Mouse (Mus musculus): ENCODE data around the gene Crim1. TPM values are rescaled to one million over a fixed set of nuclear protein-coding genes. Genes with fewer than 3 reads are reported as not detected.

Gene Crim1
- polyA plus RNA-seq, 1 experiment from 2014 or later: 5.4 TPM

DNA sequence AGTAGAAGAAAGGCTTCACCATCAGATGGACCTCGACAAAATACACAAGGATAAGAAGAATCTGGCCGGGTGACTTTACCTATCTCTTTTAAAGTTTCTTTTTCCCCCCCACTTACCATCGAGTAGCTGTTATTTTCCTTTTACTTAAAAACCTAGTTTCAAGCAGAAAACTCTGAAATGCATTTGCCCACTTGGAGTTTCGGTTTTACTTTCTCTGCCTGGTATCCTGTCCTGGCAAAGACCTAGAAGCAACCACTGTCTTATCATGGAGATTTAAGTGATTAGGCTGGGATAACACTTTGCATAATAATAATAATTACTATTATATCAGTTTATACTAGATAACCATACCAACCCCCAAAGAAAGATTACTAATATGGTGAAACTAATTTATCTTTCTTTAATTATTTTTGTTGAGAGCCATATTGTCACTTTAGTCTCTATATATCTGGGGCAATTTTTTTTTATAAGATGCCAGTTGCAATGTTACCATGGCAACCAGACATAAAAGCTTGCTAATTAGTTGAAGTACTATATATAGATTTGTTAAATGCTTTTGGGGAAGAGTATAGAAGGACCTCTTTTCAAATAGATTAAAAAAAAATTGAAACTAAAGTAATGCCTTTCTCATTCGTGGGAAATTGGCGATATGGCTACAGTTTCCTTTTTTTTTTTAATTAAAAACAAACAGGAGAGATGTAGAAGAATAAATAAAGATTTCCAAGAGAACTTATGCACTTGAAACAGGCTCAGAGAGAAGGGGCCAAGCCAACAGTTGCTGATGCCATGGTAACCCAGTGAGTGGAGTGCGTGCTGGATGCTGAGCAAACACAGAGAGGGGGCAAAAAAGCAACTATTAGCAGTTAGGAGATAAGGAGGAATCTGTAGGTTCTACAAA, 74.8 kb downstream of the Crim1 start:
- Histone ChIP-seq H3K4me1 (replicated peaks) (peaks cover 54% of the 10 kb centered on the region), H3K4me2 (replicated peaks) (no peak overlapping the region), H3K27me3 (no peaks in the 10 kb centered on the region; the same call in 1 of the 2 replicates), H3K27ac (no peak overlapping the region), H3K36me3 (no peaks in the 10 kb centered on the region), H3K9ac (replicated peaks) (no peak overlapping the region), H3K4me3 (replicated peaks) (no peak overlapping the region), H3K9me3 (no peaks in the 10 kb centered on the region)
- 60% methylated on average over 7 of the region's 7 CpGs for WGBS
- peak; percentile 61 for ATAC-seq

DNA sequence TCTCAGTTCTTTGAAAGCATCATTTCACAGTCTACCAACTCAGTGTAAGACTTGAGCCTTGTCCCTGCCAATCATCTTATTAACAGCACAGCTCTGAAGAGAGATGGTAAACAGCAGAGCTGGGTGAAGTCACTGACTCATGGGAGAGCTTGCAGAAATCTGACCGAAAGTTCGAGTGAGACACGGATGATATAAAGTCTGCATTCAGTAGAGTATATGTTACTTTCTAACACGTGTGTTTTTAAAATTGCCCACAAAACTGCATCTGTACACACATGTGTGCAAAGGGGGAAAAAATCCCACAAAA, 75.4 kb downstream of the Crim1 start:
- Histone ChIP-seq H3K36me3 (no peaks in the 10 kb centered on the region), H3K27me3 (no peaks in the 10 kb centered on the region; the same call in 1 of the 2 replicates), H3K4me2 (replicated peaks) (no peak overlapping the region), H3K4me1 (replicated peaks) (peaks cover 59% of the 10 kb centered on the region), H3K9me3 (no peaks in the 10 kb centered on the region), H3K27ac (no peak overlapping the region), H3K9ac (replicated peaks) (no peak overlapping the region), H3K4me3 (replicated peaks) (no peak overlapping the region)
- ATAC-seq: peak; percentile 40; the same call in 1 of the 2 replicates
- 62% methylated on average over 4 of the region's 4 CpGs for WGBS

DNA sequence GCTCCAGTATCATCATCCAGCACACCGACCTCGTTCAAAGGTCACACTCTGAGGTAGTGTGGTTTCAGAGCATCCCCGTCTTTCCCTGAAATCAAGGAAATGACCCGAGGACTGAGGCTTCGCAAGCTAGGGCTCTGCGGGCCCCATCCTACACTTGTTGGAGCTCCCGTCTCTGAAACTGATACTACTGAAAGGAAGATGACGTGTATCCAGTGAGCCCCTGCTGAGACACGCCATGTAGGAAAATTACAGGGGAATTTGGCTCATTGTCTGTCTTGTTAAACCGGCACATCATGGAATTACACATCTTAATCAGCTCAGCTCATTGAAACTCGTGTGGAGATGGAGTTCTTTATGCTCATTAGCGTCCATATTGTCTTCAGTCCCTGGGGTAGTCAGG, 79.1 kb downstream of the Crim1 start:
- Histone ChIP-seq H3K27ac (no peak overlapping the region), H3K4me3 (replicated peaks) (no peak overlapping the region)
- 54% methylated on average over 12 of the region's 12 CpGs for WGBS

DNA sequence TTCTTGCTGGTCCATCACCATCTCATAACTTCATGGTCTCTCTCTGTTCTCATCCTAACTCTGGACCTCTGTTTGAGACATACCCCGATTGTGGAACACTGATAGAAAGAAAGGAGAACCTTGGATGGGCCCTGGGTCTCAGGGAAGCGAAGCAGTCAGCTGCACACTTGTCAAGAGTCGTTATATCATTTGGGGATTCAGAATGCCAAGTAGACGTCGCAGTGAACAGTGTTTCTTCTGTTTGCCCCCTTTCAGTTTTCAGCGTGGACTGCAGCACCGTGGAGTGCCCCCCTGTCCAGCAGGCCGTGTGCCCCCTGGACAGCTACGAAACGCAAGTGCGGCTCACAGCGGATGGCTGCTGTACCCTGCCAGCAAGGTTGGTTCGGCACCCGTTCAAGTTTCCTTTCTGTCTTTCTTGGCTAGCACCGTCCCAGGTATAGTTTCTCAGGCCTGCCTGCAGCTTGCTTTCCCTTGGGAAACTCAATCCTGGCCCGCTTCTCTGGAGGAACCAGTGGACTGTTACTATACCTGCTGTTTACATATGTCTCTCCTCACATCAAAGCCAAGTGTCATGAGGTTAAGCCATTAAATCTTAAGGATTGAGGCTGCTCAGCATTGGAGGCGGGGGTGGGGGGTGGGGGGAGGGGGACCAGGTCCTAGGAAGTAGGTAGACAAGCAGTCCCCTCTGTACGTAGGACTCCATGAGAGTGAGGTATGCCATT, 81.1 kb downstream of the Crim1 start:
- Histone ChIP-seq H3K9me3 (no peaks in the 10 kb centered on the region), H3K4me3 (replicated peaks) (no peak overlapping the region), H3K27ac (no peak overlapping the region), H3K4me1 (replicated peaks) (peaks cover 25% of the 10 kb centered on the region), H3K27me3 (no peaks in the 10 kb centered on the region; the same call in 1 of the 2 replicates), H3K9ac (replicated peaks) (no peak overlapping the region), H3K4me2 (replicated peaks) (no peak overlapping the region), H3K36me3 (no peaks in the 10 kb centered on the region)
- 53% methylated on average over 18 of the region's 18 CpGs for WGBS
- ATAC-seq: peak; percentile 32; the same call in 1 of the 2 replicates

More for the DNA sequence above, 79.1 kb downstream of the Crim1 start:
- no peak for ATAC-seq
- no peaks in the 10 kb centered on the region for H3K9me3 ChIP-seq
- H3K4me1 ChIP-seq (replicated peaks): peaks cover 39% of the 10 kb centered on the region
- no peak overlapping the region for H3K4me2 ChIP-seq (replicated peaks)
- H3K36me3 ChIP-seq: no peaks in the 10 kb centered on the region
- no peaks in the 10 kb centered on the region; the same call in 1 of the 2 replicates for H3K27me3 ChIP-seq
- H3K9ac ChIP-seq (replicated peaks): no peak overlapping the region

DNA sequence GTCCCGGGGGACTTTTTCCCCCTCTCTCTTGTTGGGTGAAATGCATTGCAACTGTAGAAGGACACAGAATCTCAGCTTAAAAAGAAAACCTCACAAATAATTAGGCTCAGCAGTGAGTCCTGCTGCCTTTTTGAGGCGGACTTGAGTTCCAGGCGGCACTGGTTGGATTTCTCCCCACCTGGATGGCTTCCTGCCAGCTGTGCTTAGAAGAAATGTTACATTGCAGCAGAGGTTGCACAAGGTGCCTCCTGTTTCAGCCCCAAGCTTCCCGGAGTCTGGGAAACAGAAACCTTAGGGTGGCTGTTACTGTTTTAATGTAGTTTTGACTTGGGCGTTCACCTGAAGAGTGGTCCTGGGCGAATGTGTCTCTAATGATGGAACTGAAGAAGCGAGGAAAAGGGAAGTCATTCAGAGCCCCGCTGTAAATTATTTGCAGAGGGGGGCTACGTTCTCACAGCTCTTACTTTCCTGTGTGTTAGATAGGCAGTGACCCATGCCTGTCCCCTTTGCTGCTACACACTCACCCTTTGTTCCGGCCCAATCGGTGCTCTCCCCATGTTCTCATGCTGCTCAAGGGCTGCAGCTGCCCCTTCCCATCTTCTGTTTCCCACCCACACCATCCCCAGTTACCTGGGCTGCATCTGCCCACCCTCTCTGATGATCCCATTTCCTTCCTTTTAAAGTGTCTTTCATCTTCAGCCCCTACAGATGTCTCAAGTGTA, 83.4 kb downstream of the Crim1 start:
- Histone ChIP-seq H3K9ac (replicated peaks) (no peak overlapping the region), H3K36me3 (no peaks in the 10 kb centered on the region), H3K27ac (no peak overlapping the region), H3K27me3 (no peaks in the 10 kb centered on the region; the same call in 1 of the 2 replicates), H3K9me3 (no peaks in the 10 kb centered on the region), H3K4me1 (replicated peaks) (peaks cover 23% of the 10 kb centered on the region), H3K4me3 (replicated peaks) (no peak overlapping the region), H3K4me2 (replicated peaks) (no peak overlapping the region)
- ATAC-seq: no peak
- 82% methylated on average over 11 of the region's 11 CpGs for WGBS

DNA sequence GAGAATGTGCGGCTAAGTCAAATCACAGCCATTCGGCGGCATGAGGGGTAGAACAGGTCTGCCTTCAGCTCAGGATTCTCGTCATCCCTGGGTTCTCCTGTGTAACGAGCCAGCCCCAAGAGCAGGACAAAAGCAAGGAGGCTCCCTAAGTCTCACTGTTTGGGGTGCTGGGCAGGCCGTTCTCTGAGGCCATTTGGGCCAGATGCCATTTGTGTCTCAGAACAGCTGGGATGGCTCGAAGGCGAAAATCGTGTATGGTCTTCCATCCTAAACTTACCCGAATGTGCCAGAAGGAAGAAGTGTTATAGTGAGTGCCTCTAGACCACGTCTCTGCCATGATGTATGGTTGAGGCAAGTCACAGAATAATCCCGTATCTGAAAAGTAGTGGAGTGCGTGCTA, 86.0 kb downstream of the Crim1 start:
- 93% methylated on average over 13 of the region's 13 CpGs for WGBS
- Histone ChIP-seq H3K27me3 (no peaks in the 10 kb centered on the region), H3K9me3 (no peaks in the 10 kb centered on the region), H3K9ac (replicated peaks) (no peak overlapping the region), H3K4me2 (replicated peaks) (no peak overlapping the region), H3K36me3 (no peaks in the 10 kb centered on the region), H3K4me3 (replicated peaks) (no peak overlapping the region), H3K4me1 (replicated peaks) (peaks cover 3% of the 10 kb centered on the region; the same call in 1 of the 2 replicates), H3K27ac (no peak overlapping the region)
- no peak for ATAC-seq

DNA sequence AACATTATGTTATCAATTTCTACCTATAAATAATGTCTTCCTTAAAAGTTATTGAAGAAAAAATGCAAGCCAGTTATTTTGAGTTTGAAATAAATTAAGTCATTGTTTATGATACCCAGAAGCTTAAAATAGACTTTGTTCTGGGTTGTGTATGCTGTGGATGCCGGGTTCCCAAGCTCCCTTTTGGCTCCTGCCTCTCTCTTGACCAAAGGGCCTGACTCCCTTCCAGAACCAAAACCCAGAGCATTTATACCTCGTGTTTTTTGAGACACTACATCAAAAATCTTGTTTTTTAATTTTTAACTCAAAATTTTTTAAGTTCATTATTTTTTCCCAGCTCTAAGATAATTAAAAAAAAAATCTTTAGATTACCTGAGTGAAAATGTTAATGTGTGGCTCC, 87.3 kb downstream of the Crim1 start:
- Histone ChIP-seq H3K4me2 (replicated peaks) (no peak overlapping the region), H3K27me3 (no peaks in the 10 kb centered on the region), H3K27ac (no peak overlapping the region), H3K4me3 (replicated peaks) (no peak overlapping the region), H3K36me3 (no peaks in the 10 kb centered on the region), H3K9me3 (no peaks in the 10 kb centered on the region), H3K9ac (replicated peaks) (no peak overlapping the region), H3K4me1 (replicated peaks) (no peaks in the 10 kb centered on the region)
- ATAC-seq: no peak
- WGBS: 89% methylated on average over 2 of the region's 2 CpGs

DNA sequence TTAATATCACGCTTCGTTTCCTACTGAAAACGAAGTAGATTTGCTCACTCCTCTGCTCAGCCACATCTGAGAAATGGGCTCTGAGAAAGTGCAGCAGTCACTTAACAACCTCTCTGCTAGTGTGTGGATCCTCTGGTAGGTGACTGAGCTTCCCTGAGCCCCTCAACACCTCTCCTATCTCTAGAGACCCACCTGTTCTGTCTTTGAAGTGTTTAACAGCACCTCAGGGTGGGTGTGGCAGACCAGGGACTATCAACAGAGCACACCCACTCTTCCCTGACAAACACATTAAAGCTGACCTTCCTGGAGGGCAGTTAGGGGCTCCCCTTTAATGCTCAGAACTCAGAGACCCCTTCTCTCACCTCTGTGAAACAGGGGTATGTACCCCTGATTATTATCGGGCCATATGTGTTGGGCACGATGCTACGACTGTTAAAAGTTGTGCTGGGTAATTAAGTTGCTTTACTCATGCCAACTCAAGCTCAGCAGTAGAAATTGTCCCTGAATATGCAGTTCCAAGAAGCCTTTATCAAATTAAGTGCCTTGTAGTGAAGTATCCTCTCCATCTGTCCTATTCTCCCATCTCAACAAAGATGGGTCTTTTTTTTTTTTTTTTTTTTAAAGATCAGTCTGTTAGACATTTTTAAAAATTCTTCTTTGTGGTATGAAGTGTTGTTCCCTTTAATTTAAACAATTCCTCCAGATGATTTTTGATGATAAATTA, 90.3 kb downstream of the Crim1 start:
- WGBS: 92% methylated on average over 6 of the region's 6 CpGs
- H3K4me3 ChIP-seq (replicated peaks): no peak overlapping the region

DNA sequence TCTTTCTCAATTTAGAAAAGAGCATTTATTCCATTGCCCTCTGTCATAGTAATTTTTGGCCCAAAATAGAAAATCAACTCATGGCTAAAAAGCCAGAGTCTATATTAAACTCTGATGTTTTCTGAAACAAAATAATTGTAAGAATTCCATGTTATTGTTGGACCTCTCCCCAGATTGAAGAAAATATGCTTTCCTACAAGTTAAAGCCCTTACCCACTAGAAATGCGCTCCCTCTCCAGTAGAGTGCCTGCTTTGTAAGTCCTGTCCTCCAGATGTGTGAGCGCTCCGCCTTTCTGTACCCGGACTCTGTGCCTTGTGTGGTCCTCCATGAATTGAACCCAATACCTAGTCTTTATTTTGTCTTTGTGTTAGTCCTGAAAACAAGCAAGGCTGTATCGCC, 91.0 kb downstream of the Crim1 start:
- Histone ChIP-seq H3K9me3 (no peaks in the 10 kb centered on the region), H3K4me2 (replicated peaks) (no peak overlapping the region), H3K27ac (no peak overlapping the region), H3K36me3 (no peaks in the 10 kb centered on the region), H3K4me1 (replicated peaks) (no peaks in the 10 kb centered on the region), H3K4me3 (replicated peaks) (no peak overlapping the region), H3K9ac (replicated peaks) (no peak overlapping the region), H3K27me3 (no peaks in the 10 kb centered on the region)
- WGBS: 96% methylated on average over 5 of the region's 5 CpGs
- no peak for ATAC-seq

More for the DNA sequence above, 90.3 kb downstream of the Crim1 start:
- Histone ChIP-seq H3K4me1 (replicated peaks) (no peaks in the 10 kb centered on the region), H3K36me3 (no peaks in the 10 kb centered on the region), H3K4me2 (replicated peaks) (no peak overlapping the region), H3K9ac (replicated peaks) (no peak overlapping the region), H3K9me3 (no peaks in the 10 kb centered on the region), H3K27ac (no peak overlapping the region), H3K27me3 (no peaks in the 10 kb centered on the region)
- ATAC-seq: no peak

DNA sequence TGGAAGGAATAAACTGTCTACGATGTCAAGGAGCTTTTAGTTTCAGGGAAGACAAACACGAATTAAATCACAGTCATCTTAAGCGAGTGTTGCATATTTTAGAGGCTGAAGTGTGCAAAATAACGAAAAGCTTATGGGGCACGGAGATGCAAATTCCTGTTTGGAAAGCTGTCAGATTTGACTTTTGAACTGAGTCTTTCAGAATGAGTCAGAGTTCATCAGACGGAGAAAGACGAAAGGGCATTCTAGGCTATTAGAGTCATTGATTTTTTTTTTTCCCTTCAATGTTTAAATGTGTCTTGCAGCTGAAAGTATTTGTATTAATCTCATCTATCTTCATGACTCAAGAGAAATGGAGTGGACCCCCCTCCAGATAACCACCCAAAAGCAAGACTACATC, 92.3 kb downstream of the Crim1 start:
- no peak overlapping the region for H3K4me3 ChIP-seq (replicated peaks)
- no peak overlapping the region for H3K9ac ChIP-seq (replicated peaks)
- H3K4me2 ChIP-seq (replicated peaks): no peak overlapping the region
- H3K27me3 ChIP-seq: no peaks in the 10 kb centered on the region
- 89% methylated on average over 7 of the region's 7 CpGs for WGBS
- no peaks in the 10 kb centered on the region for H3K4me1 ChIP-seq (replicated peaks)
- H3K9me3 ChIP-seq: no peaks in the 10 kb centered on the region
- ATAC-seq: no peak
- H3K36me3 ChIP-seq: no peaks in the 10 kb centered on the region
- H3K27ac ChIP-seq: no peak overlapping the region

DNA sequence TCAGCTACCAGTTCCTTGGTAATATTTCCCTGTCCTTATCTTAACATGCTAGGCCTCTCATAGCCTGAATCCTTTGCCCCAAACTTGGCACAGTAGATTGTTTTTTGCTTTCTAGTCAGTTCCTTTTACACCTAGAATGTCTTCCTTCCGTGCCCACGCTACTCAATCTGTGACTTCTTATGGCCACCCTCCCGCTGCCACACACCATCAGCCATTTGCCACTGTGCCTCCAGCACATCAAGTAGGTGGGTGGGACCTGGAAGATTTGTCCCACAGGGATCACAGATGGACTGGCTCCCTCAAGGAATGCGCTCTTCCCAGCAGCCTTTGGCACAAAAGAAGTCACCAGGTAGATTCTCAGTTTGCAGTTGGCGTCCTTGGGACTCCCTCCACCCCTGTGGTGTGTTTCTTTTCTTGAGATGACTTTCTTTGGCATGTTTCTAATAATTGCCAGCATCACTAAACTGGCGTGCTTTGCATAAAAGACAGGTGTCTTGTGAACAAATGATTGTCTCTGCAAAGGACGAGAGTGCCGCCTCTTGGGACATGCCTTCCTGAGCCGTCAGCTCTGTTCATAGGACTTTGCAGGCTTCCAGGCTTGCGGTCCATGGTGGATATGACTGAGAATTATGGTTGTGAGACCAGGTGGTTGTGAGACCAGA, 92.9 kb downstream of the Crim1 start:
- Histone ChIP-seq H3K4me1 (replicated peaks) (no peaks in the 10 kb centered on the region), H3K36me3 (no peaks in the 10 kb centered on the region), H3K9me3 (no peaks in the 10 kb centered on the region), H3K9ac (replicated peaks) (no peak overlapping the region), H3K4me2 (replicated peaks) (no peak overlapping the region), H3K27ac (no peak overlapping the region), H3K4me3 (replicated peaks) (no peak overlapping the region), H3K27me3 (no peaks in the 10 kb centered on the region)
- ATAC-seq: no peak
- 96% methylated on average over 10 of the region's 10 CpGs for WGBS

Measured in midbrain, embryonic 13.5 days (tissue).